Mouse (Mus musculus): ENCODE data around the gene Ppp1r13l.

GRCm38 (mm10) chr7:19318201-19318600, 41.3 kb upstream of the Ppp1r13l start:
- TF ChIP-seq POLR2A (IDR thresholded peaks at IDR 0.05; ENCODE audit: borderline replicate concordance, control insufficient read depth, low read depth, low read length) = no peak
- TF ChIP-seq CTCF (IDR thresholded peaks at IDR 0.05; ENCODE audit: control insufficient read depth, insufficient read depth, low read length) = no peak
